Mouse (Mus musculus): ENCODE measurements around the gene Ajm1.

The Ajm1 gene

GRCm38 (mm10) chr2:25583120-25583481 lies 1.5 kb upstream of the Ajm1 start:
- DNase-seq, result no peak

GRCm38 (mm10) chr2:25582466-25583119 lies 1.0 kb upstream of the Ajm1 start:
- DNase-seq, result peak; percentile 86

GRCm38 (mm10) chr2:25581901-25582301 lies 344 bp upstream of the Ajm1 start:
- DNase-seq, result no peak

- DNase-seq, result peak; percentile 52
Measured at GRCm38 (mm10) chr2:25580621-25581101, 896 bp downstream of the Ajm1 start.

GRCm38 (mm10) chr2:25579737-25580460 lies 1.7 kb downstream of the Ajm1 start:
- no peak for DNase-seq

GRCm38 (mm10) chr2:25578796-25579736 lies 2.5 kb downstream of the Ajm1 start:
- no peak for DNase-seq

- DNase-seq, result no peak
Measured at GRCm38 (mm10) chr2:25577951-25578795, 3.4 kb downstream of the Ajm1 start.

GRCm38 (mm10) chr2:25576965-25577891 lies 4.3 kb downstream of the Ajm1 start:
- no peak for DNase-seq

- DNase-seq, result no peak
Measured at GRCm38 (mm10) chr2:25576028-25576850, 5.3 kb downstream of the Ajm1 start.

GRCm38 (mm10) chr2:25575432-25576027 lies 6.0 kb downstream of the Ajm1 start:
- no peak for DNase-seq

GRCm38 (mm10) chr2:25574579-25575431 lies 6.8 kb downstream of the Ajm1 start, which contains the start of the genes Mamdc4 and Phpt1:
TSS of gene Mamdc4 (minus strand) at chr2:25574845.
TSS of gene Phpt1 (minus strand) at chr2:25575224.
- peak; percentile 96 for DNase-seq

- no peak for DNase-seq
Measured at GRCm38 (mm10) chr2:25574136-25574535, 7.4 kb downstream of the Ajm1 start.

- DNase-seq, result no peak
Measured at GRCm38 (mm10) chr2:25573068-25573467, 8.5 kb downstream of the Ajm1 start.

- no peak for DNase-seq
Measured at GRCm38 (mm10) chr2:25571221-25571620, 10.3 kb downstream of the Ajm1 start.

GRCm38 (mm10) chr2:25569323-25569722 lies 12.2 kb downstream of the Ajm1 start:
- DNase-seq, result no peak

- no peak for DNase-seq
Measured at GRCm38 (mm10) chr2:25568473-25569019, 13.0 kb downstream of the Ajm1 start.

- DNase-seq, result no peak
Measured at GRCm38 (mm10) chr2:25566558-25566957, 15.0 kb downstream of the Ajm1 start.

- no peak for DNase-seq
Measured at GRCm38 (mm10) chr2:25565741-25566140, 15.8 kb downstream of the Ajm1 start.
